Mouse (Mus musculus): ENCODE measurements at regions not wholly inside any gene's neighbourhood (a gene's known extent, or its start where the extent isn't known, plus 50 kb on each side); places are given as distances from the start of the nearest gene placed in this dataset.

- no peak for ATAC-seq
- no peak overlapping the region for H3K9ac ChIP-seq
- no peaks in the 10 kb centered on the region for H3K4me1 ChIP-seq (replicated peaks)
- no peaks in the 10 kb centered on the region for H3K27me3 ChIP-seq (replicated peaks)
- H3K4me2 ChIP-seq (replicated peaks): no peak overlapping the region
- H3K4me3 ChIP-seq (replicated peaks): no peak overlapping the region
- 86% methylated on average over 6 of the region's 6 CpGs for WGBS
- no peak overlapping the region for H3K27ac ChIP-seq
- no peaks in the 10 kb centered on the region for H3K9me3 ChIP-seq
- no peaks in the 10 kb centered on the region for H3K36me3 ChIP-seq
These were observed 218.5 kb upstream of the Id4 start for GRCm38 (mm10) chr13:48042572-48042971.

GRCm38 (mm10) chr13:48046201-48046750 lies 214.8 kb upstream of the Id4 start:
- H3K27me3 ChIP-seq (replicated peaks): no peaks in the 10 kb centered on the region
- H3K36me3 ChIP-seq: no peaks in the 10 kb centered on the region
- no peaks in the 10 kb centered on the region for H3K4me1 ChIP-seq (replicated peaks)
- no peak overlapping the region for H3K27ac ChIP-seq
- H3K4me2 ChIP-seq (replicated peaks): peak overlapping the region; percentile 28
- 56% methylated on average over 25 of the region's 25 CpGs for WGBS
- H3K9me3 ChIP-seq: no peaks in the 10 kb centered on the region
- no peak for ATAC-seq
- H3K9ac ChIP-seq: no peak overlapping the region
- no peak overlapping the region for H3K4me3 ChIP-seq (replicated peaks)

GRCm38 (mm10) chr13:48049796-48050195 lies 211.2 kb upstream of the Id4 start:
- Histone ChIP-seq H3K9ac (no peak overlapping the region), H3K4me2 (replicated peaks) (no peak overlapping the region), H3K27me3 (replicated peaks) (no peaks in the 10 kb centered on the region), H3K36me3 (no peaks in the 10 kb centered on the region), H3K9me3 (no peaks in the 10 kb centered on the region), H3K4me1 (replicated peaks) (no peaks in the 10 kb centered on the region), H3K27ac (no peak overlapping the region), H3K4me3 (replicated peaks) (no peak overlapping the region)
- WGBS: 90% methylated on average over 6 of the region's 6 CpGs
- no peak for ATAC-seq

- no peak for ATAC-seq
These were observed 186.4 kb upstream of the Id4 start for GRCm38 (mm10) chr13:48074630-48075029.

GRCm38 (mm10) chr13:48075315-48075714 lies 185.7 kb upstream of the Id4 start:
- WGBS: 41% methylated on average over 5 of the region's 5 CpGs
- Histone ChIP-seq H3K9me3 (no peaks in the 10 kb centered on the region), H3K27ac (no peak overlapping the region), H3K9ac (no peak overlapping the region), H3K27me3 (replicated peaks) (no peaks in the 10 kb centered on the region), H3K4me3 (replicated peaks) (no peak overlapping the region), H3K4me1 (replicated peaks) (no peaks in the 10 kb centered on the region), H3K4me2 (replicated peaks) (no peak overlapping the region), H3K36me3 (no peaks in the 10 kb centered on the region)
- ATAC-seq: no peak

More at GRCm38 (mm10) chr13:48074630-48075029, 186.4 kb upstream of the Id4 start:
- H3K4me1 ChIP-seq (replicated peaks): no peaks in the 10 kb centered on the region
- no peak overlapping the region for H3K4me2 ChIP-seq (replicated peaks)
- no peaks in the 10 kb centered on the region for H3K36me3 ChIP-seq
- H3K27me3 ChIP-seq (replicated peaks): no peaks in the 10 kb centered on the region
- no peak overlapping the region for H3K27ac ChIP-seq
- H3K9me3 ChIP-seq: no peaks in the 10 kb centered on the region
- H3K4me3 ChIP-seq (replicated peaks): no peak overlapping the region
- no peak overlapping the region for H3K9ac ChIP-seq

- Histone ChIP-seq H3K9me3 (no peaks in the 10 kb centered on the region), H3K4me1 (replicated peaks) (no peaks in the 10 kb centered on the region), H3K36me3 (no peaks in the 10 kb centered on the region), H3K4me2 (replicated peaks) (no peak overlapping the region), H3K4me3 (replicated peaks) (no peak overlapping the region), H3K27ac (no peak overlapping the region), H3K9ac (no peak overlapping the region), H3K27me3 (replicated peaks) (no peaks in the 10 kb centered on the region)
- 65% methylated on average over 12 of the region's 12 CpGs for WGBS
- no peak for ATAC-seq
These were observed 182.8 kb upstream of the Id4 start for GRCm38 (mm10) chr13:48078214-48078613.

- WGBS: 71% methylated on average over 2 of the region's 2 CpGs
- Histone ChIP-seq H3K4me1 (replicated peaks) (no peaks in the 10 kb centered on the region), H3K9ac (no peak overlapping the region), H3K4me3 (replicated peaks) (no peak overlapping the region), H3K4me2 (replicated peaks) (no peak overlapping the region), H3K36me3 (no peaks in the 10 kb centered on the region), H3K27me3 (replicated peaks) (no peaks in the 10 kb centered on the region), H3K27ac (0 out of 2 replicates have a peak overlapping the region, but pooled peaks have one; percentile 6), H3K9me3 (no peaks in the 10 kb centered on the region)
- no peak for ATAC-seq
These were observed 177.7 kb upstream of the Id4 start for GRCm38 (mm10) chr13:48083294-48083693.

- H3K36me3 ChIP-seq: no peaks in the 10 kb centered on the region
- no peak overlapping the region for H3K4me2 ChIP-seq (replicated peaks)
- no peak overlapping the region for H3K9ac ChIP-seq
- H3K4me1 ChIP-seq (replicated peaks): no peaks in the 10 kb centered on the region
- no peak overlapping the region for H3K4me3 ChIP-seq (replicated peaks)
- no peaks in the 10 kb centered on the region for H3K9me3 ChIP-seq
- no peaks in the 10 kb centered on the region for H3K27me3 ChIP-seq (replicated peaks)
- ATAC-seq: no peak
- no peak overlapping the region for H3K27ac ChIP-seq
These were observed 177.2 kb upstream of the Id4 start for GRCm38 (mm10) chr13:48083807-48084206.

- WGBS: 87% methylated on average over 16 of the region's 16 CpGs
- Histone ChIP-seq H3K27ac (no peak overlapping the region), H3K9ac (no peak overlapping the region), H3K4me3 (replicated peaks) (no peak overlapping the region), H3K36me3 (no peaks in the 10 kb centered on the region), H3K4me2 (replicated peaks) (no peak overlapping the region), H3K27me3 (replicated peaks) (no peaks in the 10 kb centered on the region), H3K9me3 (no peaks in the 10 kb centered on the region), H3K4me1 (replicated peaks) (no peaks in the 10 kb centered on the region)
- ATAC-seq: no peak
These were observed 166.6 kb upstream of the Id4 start for GRCm38 (mm10) chr13:48094275-48095035.

GRCm38 (mm10) chr13:48102156-48102555 lies 158.9 kb upstream of the Id4 start:
- ATAC-seq: no peak
- Histone ChIP-seq H3K9ac (no peak overlapping the region), H3K4me1 (replicated peaks) (no peaks in the 10 kb centered on the region), H3K36me3 (no peaks in the 10 kb centered on the region), H3K27me3 (replicated peaks) (no peaks in the 10 kb centered on the region), H3K4me3 (replicated peaks) (no peak overlapping the region), H3K27ac (no peak overlapping the region), H3K4me2 (replicated peaks) (no peak overlapping the region), H3K9me3 (no peaks in the 10 kb centered on the region)
- 80% methylated on average over 8 of the region's 8 CpGs for WGBS

GRCm38 (mm10) chr13:48102576-48102975 lies 158.5 kb upstream of the Id4 start:
- Histone ChIP-seq H3K36me3 (no peaks in the 10 kb centered on the region), H3K27ac (no peak overlapping the region), H3K4me1 (replicated peaks) (no peaks in the 10 kb centered on the region), H3K4me2 (replicated peaks) (no peak overlapping the region), H3K4me3 (replicated peaks) (no peak overlapping the region), H3K27me3 (replicated peaks) (no peaks in the 10 kb centered on the region), H3K9ac (no peak overlapping the region), H3K9me3 (no peaks in the 10 kb centered on the region)
- ATAC-seq: no peak
- WGBS: 61% methylated on average over 7 of the region's 7 CpGs

- no peak overlapping the region for H3K4me2 ChIP-seq (replicated peaks)
- H3K27me3 ChIP-seq (replicated peaks): no peaks in the 10 kb centered on the region
- 63% methylated on average over 6 of the region's 6 CpGs for WGBS
- ATAC-seq: no peak
- no peak overlapping the region for H3K27ac ChIP-seq
- H3K4me1 ChIP-seq (replicated peaks): no peaks in the 10 kb centered on the region
- no peak overlapping the region for H3K4me3 ChIP-seq (replicated peaks)
- H3K36me3 ChIP-seq: no peaks in the 10 kb centered on the region
- no peak overlapping the region for H3K9ac ChIP-seq
- no peaks in the 10 kb centered on the region for H3K9me3 ChIP-seq
These were observed 156.3 kb upstream of the Id4 start for GRCm38 (mm10) chr13:48104766-48105165.

GRCm38 (mm10) chr13:48106946-48107345 lies 154.1 kb upstream of the Id4 start:
- Histone ChIP-seq H3K4me2 (replicated peaks) (no peak overlapping the region), H3K9me3 (no peaks in the 10 kb centered on the region), H3K9ac (no peak overlapping the region), H3K36me3 (no peaks in the 10 kb centered on the region), H3K27me3 (replicated peaks) (no peaks in the 10 kb centered on the region), H3K27ac (no peak overlapping the region), H3K4me3 (replicated peaks) (no peak overlapping the region), H3K4me1 (replicated peaks) (no peaks in the 10 kb centered on the region)
- no peak for ATAC-seq
- WGBS: 81% methylated on average over 5 of the region's 5 CpGs
